Mouse (Mus musculus) kidney, adult 2 months (tissue): ENCODE data around the gene Gmcl1.

Experiments used
- CTCF ChIP-seq: fragments of 200-500 bp; conservative IDR thresholded peaks from 2 replicates; pipeline ENCODE4 v1.5.1; 2011; ENCODE audit warnings: low read depth, mild to moderate bottlenecking, control low read depth, low read length, moderate library complexity, mixed read lengths; ENCODE audit not compliant: insufficient read depth, insufficient read length
- POLR2A ChIP-seq: fragments of 200-500 bp; IDR thresholded peaks from one replicate; pipeline ENCODE4 v1.6.1; 2011; ENCODE audit warnings: low read depth, low read length, control low read depth

GRCm38 (mm10) chr6:86646143-86646542 lies 87.0 kb downstream of the Gmcl1 start:
- TF ChIP-seq POLR2A (no peak), CTCF (no peak)
